Mouse (Mus musculus) lung, postnatal 0 days (tissue): Measurements from ENCODE around the gene Tnfsf8. TPM values are rescaled to one million over a fixed set of nuclear protein-coding genes. Genes with fewer than 3 reads are reported as not detected.

Source experiments
- ATAC-seq: fragments of 200-750 bp; cut with Nextera tagmentation; 2 replicates; pipeline ENCODE4 v1.8.0; 2017; ENCODE audit warnings: moderate library complexity
- DNase-seq: peaks from one replicate; pipeline ENCODE4 v3.0.0-alpha.2; 2016; ENCODE audit warnings: low spot score
- H3K27ac ChIP-seq: fragments of 300-500 bp; sonication (generic); 2 replicates; pipeline ENCODE4 v1.5.1; 2014; ENCODE audit warnings: antibody characterized with exemption, mild to moderate bottlenecking, low read length, mixed read lengths
- H3K27me3 ChIP-seq: fragments of 300-500 bp; sonication (generic); replicated peaks from 2 replicates; pipeline ENCODE4 v1.6.1; 2014; ENCODE audit warnings: low read length, mixed read lengths; ENCODE audit not compliant: insufficient read depth
- H3K36me3 ChIP-seq: fragments of 300-500 bp; sonication (generic); 2 replicates; pipeline ENCODE4 v1.6.1; 2014; ENCODE audit warnings: low read length, mixed read lengths; ENCODE audit not compliant: insufficient read depth
- H3K4me1 ChIP-seq: fragments of 300-500 bp; sonication (generic); 2 replicates; pipeline ENCODE4 v1.6.1; 2014; ENCODE audit warnings: antibody characterized with exemption, low read depth, low read length, mixed read lengths; ENCODE audit not compliant: insufficient read depth
- H3K4me2 ChIP-seq: fragments of 300-500 bp; sonication (generic); replicated peaks from 2 replicates; pipeline ENCODE4 v1.6.1; 2014; ENCODE audit warnings: low read depth, mild to moderate bottlenecking, low read length, moderate library complexity, mixed read lengths
- H3K4me3 ChIP-seq: fragments of 300-500 bp; sonication (generic); 2 replicates; pipeline ENCODE4 v1.5.1; 2014; ENCODE audit warnings: low read depth, low read length
- H3K9ac ChIP-seq: fragments of 300-500 bp; sonication (generic); replicated peaks from 2 replicates; pipeline ENCODE4 v1.6.1; 2014; ENCODE audit warnings: low read depth, mild to moderate bottlenecking
- H3K9me3 ChIP-seq: fragments of 300-500 bp; sonication (generic); 2 replicates; pipeline ENCODE4 v1.6.1; 2016; ENCODE audit warnings: low read length, mixed read lengths
- CTCF ChIP-seq: IDR thresholded peaks from 2 replicates; pipeline ENCODE4 v1.5.1; 2016; ENCODE audit warnings: antibody characterized with exemption, mild to moderate bottlenecking
- EP300 ChIP-seq: IDR thresholded peaks from 2 replicates; pipeline ENCODE4 v1.6.1; 2016; ENCODE audit warnings: antibody characterized with exemption, mild to moderate bottlenecking, control low read depth
- WGBS: fragments of 180-500 bp; shearing (Covaris S2); extraction: QIAGEN DNeasy Blood & Tissue Kit; methylation state at CpG from one replicate; pipeline ENCODE4 v1.1.7; 2014; 5-methylcytosine and 5-hydroxymethylcytosine counted together
- polyA plus RNA-seq: library from polyadenylated mRNA; unstranded; fragments of >200 nt; fragmentation: Nextera tagmentation; extraction: Ambion mirVana; gene quantifications from 2 replicates; pipeline ENCODE4 v1.2.1, GENCODE M21; 2015

Tnfsf8 gene
- polyA plus RNA-seq, 1 experiment from 2014 or later: not detected

DNA sequence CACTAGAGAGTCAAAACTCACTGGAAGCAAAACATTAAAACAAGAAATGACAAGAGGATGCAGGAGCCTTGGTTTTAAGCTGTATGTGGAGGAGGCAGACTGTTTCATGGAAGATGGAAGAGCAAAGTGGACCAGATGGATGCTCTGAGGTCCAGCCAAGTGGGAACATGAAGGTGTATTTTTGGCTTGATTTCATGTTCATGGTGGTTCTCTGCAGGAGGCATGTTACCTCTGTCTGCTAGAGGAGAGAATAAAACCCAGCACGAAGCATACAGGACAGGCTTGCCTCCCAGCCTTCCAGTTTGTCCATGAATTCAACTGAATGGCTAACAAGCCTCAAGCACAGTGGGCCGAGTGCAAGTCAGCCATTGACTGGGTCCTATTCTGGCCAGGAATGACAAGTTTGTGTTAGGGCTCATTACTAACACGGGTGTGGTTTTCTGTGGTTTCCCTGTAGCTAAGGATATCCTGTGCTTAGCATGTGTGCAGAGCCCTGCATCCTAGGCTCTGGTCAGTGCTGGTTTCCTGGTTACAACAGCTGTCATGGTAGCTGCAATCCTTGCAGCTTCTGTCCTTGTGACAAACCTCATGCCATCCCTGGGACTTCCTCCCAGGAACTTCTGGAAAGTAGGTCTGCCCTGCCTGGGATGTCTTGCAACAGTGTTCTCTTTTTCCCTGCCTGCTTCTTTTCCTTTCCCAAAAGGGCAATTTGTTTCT, 14.1 kb downstream of the Tnfsf8 start:
- Histone ChIP-seq H3K9ac (no peak overlapping the region), H3K27ac (no peak overlapping the region), H3K4me3 (no peak overlapping the region), H3K27me3 (no peaks in the 10 kb centered on the region), H3K36me3 (no peaks in the 10 kb centered on the region), H3K4me1 (no peaks in the 10 kb centered on the region), H3K4me2 (no peak overlapping the region), H3K9me3 (no peaks in the 10 kb centered on the region)
- DNase-seq: no peak
- no peak for ATAC-seq
- 63% methylated on average over 3 of the region's 3 CpGs for WGBS
- TF ChIP-seq EP300: no peak
- TF ChIP-seq CTCF: no peak

DNA sequence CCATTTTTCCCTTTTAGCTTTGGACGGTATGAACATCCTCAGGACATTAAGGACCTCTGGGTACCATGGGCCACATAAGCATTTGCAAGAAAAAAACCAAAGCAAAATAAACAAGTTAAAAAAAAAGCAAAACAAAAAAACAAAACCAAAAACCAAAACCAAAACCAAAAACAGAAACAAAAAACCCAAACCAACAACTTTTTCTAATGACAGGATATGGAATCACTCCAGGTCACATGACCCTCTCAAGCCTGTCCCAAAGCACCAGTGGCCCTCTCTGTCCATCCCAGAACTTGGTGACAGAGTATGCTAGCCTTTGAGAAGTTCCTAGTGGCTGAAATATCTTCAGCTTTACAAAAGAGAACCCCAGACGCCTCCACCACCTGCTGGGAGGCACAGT, 15.4 kb downstream of the Tnfsf8 start:
- Histone ChIP-seq H3K4me1 (no peaks in the 10 kb centered on the region), H3K9me3 (no peaks in the 10 kb centered on the region), H3K9ac (no peak overlapping the region), H3K36me3 (no peaks in the 10 kb centered on the region), H3K27ac (no peak overlapping the region), H3K4me2 (no peak overlapping the region), H3K27me3 (no peaks in the 10 kb centered on the region), H3K4me3 (no peak overlapping the region)
- no peak for DNase-seq
- 65% methylated on average over 2 of the region's 2 CpGs for WGBS
- ATAC-seq: no peak
- TF ChIP-seq EP300 (no peak), CTCF (no peak)

DNA sequence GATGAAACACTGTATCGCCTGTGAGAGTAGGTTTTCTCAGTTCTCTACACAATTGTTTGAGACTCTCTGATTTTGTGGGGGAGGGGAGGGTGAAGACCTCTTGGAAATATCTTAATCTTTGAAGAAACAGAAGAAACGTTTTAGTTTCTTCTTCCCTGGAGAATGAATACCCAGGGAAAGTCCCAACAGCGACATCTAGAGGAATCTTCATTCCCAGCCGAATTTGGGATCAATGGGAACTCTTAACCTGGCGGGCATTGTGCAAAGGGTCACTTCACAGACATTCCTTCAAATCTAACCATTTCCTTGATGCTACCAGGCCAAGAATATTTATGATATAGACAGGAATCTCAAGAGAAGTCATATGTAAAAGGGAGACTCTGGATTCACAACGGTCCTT, 17.2 kb downstream of the Tnfsf8 start:
- H3K4me3 ChIP-seq: no peak overlapping the region
- no peaks in the 10 kb centered on the region for H3K27me3 ChIP-seq
- H3K4me2 ChIP-seq: no peak overlapping the region
- ATAC-seq (no peak), DNase-seq (peak; percentile 49)
- TF ChIP-seq EP300 (no peak), CTCF (peak; percentile 73)
- no peaks in the 10 kb centered on the region for H3K4me1 ChIP-seq
- no peak overlapping the region for H3K9ac ChIP-seq
- 21% methylated on average over 6 of the region's 6 CpGs for WGBS
- no peaks in the 10 kb centered on the region for H3K9me3 ChIP-seq
- no peaks in the 10 kb centered on the region for H3K36me3 ChIP-seq
- no peak overlapping the region for H3K27ac ChIP-seq

DNA sequence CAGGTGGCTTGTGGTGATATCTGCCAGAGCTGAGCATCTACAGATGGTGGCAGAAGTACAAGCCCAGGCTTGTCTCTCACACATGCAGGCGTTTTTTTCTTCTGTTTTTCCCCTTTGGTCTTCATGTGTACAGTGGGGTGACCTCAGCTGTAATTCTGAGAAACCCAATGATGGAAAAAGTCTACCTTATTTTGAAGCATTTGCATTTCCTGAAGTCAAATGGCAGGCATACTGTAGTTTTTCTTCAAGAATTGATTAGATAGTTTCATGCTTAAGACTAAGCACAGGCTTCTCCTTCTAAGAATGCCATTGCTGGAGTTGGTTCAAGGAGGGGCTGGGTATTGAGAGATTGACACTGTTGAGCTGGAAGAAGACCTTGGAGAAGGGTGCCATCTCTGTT, 18.9 kb downstream of the Tnfsf8 start:
- H3K4me3 ChIP-seq: no peak overlapping the region
- H3K27me3 ChIP-seq: no peaks in the 10 kb centered on the region
- no peaks in the 10 kb centered on the region for H3K9me3 ChIP-seq
- H3K4me2 ChIP-seq: no peak overlapping the region
- 65% methylated on average over 1 of the region's 1 CpGs for WGBS
- DNase-seq (no peak), ATAC-seq (no peak)
- no peak overlapping the region for H3K9ac ChIP-seq
- no peak overlapping the region for H3K27ac ChIP-seq
- H3K36me3 ChIP-seq: no peaks in the 10 kb centered on the region
- no peaks in the 10 kb centered on the region for H3K4me1 ChIP-seq
- TF ChIP-seq EP300: no peak
- no peak for TF ChIP-seq CTCF

DNA sequence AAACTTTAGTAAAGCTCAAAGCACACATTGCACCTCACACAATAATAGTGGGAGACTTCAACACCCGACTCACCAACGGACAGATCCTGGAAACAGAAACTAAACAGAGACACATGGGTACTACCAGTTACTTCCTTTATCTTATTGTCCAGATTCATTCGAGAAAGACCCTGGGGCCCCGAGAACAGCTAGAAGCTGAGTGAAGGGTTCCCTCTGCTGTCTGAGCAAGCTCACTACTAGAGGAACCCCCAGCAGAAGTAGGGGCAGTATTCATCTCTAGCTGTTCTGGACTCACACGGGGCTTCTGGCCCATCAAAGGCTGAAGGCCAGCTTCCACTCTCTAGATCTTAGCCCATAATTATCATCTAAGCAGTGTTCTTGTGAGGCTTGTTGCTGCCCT, 20.7 kb downstream of the Tnfsf8 start:
- H3K9ac ChIP-seq: no peak overlapping the region
- H3K27me3 ChIP-seq: no peaks in the 10 kb centered on the region
- no peak overlapping the region for H3K4me2 ChIP-seq
- WGBS: 33% methylated on average over 5 of the region's 5 CpGs
- no peak for DNase-seq
- H3K4me3 ChIP-seq: no peak overlapping the region
- no peaks in the 10 kb centered on the region for H3K4me1 ChIP-seq
- H3K36me3 ChIP-seq: no peaks in the 10 kb centered on the region
- no peak for ATAC-seq
- no peak for TF ChIP-seq EP300
- peak; percentile 55 for TF ChIP-seq CTCF
- H3K9me3 ChIP-seq: no peaks in the 10 kb centered on the region
- no peak overlapping the region for H3K27ac ChIP-seq

DNA sequence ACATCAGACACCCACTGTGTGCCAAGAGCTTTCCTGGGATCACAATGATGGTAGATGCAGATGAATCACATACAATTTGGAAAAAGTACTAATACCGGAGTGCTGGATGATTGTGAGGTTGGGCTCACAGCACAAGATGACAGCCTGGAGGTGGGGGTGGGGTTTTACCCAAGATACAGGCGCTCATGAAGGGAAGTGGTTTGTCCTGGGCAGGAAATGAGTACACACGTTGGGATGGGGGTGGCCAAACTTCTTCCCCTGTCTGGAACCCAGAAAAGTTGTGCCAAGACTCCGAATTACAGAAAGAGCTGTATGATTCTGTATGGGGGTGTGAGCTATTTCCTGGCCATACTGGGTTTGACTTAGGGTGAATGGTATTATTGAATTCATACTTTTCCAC, 38.0 kb downstream of the Tnfsf8 start:
- H3K9ac ChIP-seq: no peak overlapping the region
- TF ChIP-seq EP300 (no peak), CTCF (no peak)
- H3K9me3 ChIP-seq: no peaks in the 10 kb centered on the region
- 64% methylated on average over 4 of the region's 4 CpGs for WGBS
- H3K4me1 ChIP-seq: no peaks in the 10 kb centered on the region
- H3K27ac ChIP-seq: no peak overlapping the region
- no peak overlapping the region for H3K4me3 ChIP-seq
- H3K27me3 ChIP-seq: no peaks in the 10 kb centered on the region
- no peak for ATAC-seq
- DNase-seq: no peak
- H3K36me3 ChIP-seq: no peaks in the 10 kb centered on the region
- H3K4me2 ChIP-seq: no peak overlapping the region

DNA sequence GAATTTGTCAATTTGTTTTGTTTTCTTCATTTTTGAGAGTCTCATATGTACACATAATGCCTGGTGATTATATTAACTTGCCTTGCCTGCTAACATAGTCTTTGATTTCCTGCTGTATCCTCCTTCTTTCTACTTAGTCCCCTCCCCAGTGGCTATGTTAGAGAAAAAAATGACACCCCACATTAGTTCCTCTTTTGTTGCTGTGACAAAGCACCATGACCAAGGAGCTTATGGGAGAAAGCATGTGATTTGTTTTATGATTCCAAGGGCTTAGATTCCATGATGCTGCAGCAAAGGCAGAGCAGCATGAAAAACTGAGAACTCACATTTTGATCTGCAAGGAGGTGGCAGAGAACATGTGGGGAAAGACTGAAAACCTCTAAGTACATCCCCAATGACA, 43.6 kb downstream of the Tnfsf8 start:
- Histone ChIP-seq H3K27ac (no peak overlapping the region), H3K4me1 (no peaks in the 10 kb centered on the region), H3K4me3 (no peak overlapping the region), H3K4me2 (no peak overlapping the region), H3K9ac (no peak overlapping the region), H3K36me3 (no peaks in the 10 kb centered on the region), H3K27me3 (no peaks in the 10 kb centered on the region), H3K9me3 (no peaks in the 10 kb centered on the region)
- ATAC-seq (no peak), DNase-seq (no peak)
- TF ChIP-seq EP300: no peak
- no peak for TF ChIP-seq CTCF
